Mouse (Mus musculus): ENCODE measurements at regions not wholly inside any gene's neighbourhood (a gene's known extent, or its start where the extent isn't known, plus 50 kb on each side); places are given as distances from the start of the nearest gene placed in this dataset.

- Histone ChIP-seq H3K4me2 (replicated peaks; ENCODE audit: low read depth, low read length) (no peak overlapping the region), H3K27ac (ENCODE audit: low read length) (no peak overlapping the region), H3K36me3 (ENCODE audit: control insufficient read depth, insufficient read depth, low read length) (no peaks in the 10 kb centered on the region), H3K4me3 (ENCODE audit: low read depth, low read length) (no peak overlapping the region), H3K9ac (replicated peaks; ENCODE audit: low read depth, low read length) (no peak overlapping the region), H3K9me3 (ENCODE audit: control insufficient read depth, low read depth, low read length) (no peaks in the 10 kb centered on the region), H3K27me3 (ENCODE audit: control insufficient read depth, insufficient read depth, low read length) (no peaks in the 10 kb centered on the region), H3K4me1 (ENCODE audit: control insufficient read depth, insufficient read depth, low read length) (no peaks in the 10 kb centered on the region)
- WGBS: 89% methylated on average over 2 of the region's 2 CpGs
- ATAC-seq (ENCODE audit: insufficient number of reproducible peaks, insufficient read depth, low FRiP score, low read depth): no peak
These were observed 137.8 kb upstream of the Gm9747 start for GRCm38 (mm10) chr1:82095101-82095500.

- Histone ChIP-seq H3K4me2 (replicated peaks; ENCODE audit: low read depth, low read length) (no peak overlapping the region), H3K9ac (replicated peaks; ENCODE audit: low read depth, low read length) (no peak overlapping the region), H3K4me1 (ENCODE audit: control insufficient read depth, insufficient read depth, low read length) (no peaks in the 10 kb centered on the region), H3K36me3 (ENCODE audit: control insufficient read depth, insufficient read depth, low read length) (no peaks in the 10 kb centered on the region), H3K27me3 (ENCODE audit: control insufficient read depth, insufficient read depth, low read length) (no peaks in the 10 kb centered on the region), H3K9me3 (ENCODE audit: control insufficient read depth, low read depth, low read length) (no peaks in the 10 kb centered on the region), H3K27ac (ENCODE audit: low read length) (no peak overlapping the region), H3K4me3 (ENCODE audit: low read depth, low read length) (no peak overlapping the region)
- WGBS: 40% methylated on average over 5 of the region's 5 CpGs
- no peak for ATAC-seq (ENCODE audit: insufficient number of reproducible peaks, insufficient read depth, low FRiP score, low read depth)
These were observed 126.2 kb upstream of the Gm9747 start for GRCm38 (mm10) chr1:82106756-82107155.

DNA sequence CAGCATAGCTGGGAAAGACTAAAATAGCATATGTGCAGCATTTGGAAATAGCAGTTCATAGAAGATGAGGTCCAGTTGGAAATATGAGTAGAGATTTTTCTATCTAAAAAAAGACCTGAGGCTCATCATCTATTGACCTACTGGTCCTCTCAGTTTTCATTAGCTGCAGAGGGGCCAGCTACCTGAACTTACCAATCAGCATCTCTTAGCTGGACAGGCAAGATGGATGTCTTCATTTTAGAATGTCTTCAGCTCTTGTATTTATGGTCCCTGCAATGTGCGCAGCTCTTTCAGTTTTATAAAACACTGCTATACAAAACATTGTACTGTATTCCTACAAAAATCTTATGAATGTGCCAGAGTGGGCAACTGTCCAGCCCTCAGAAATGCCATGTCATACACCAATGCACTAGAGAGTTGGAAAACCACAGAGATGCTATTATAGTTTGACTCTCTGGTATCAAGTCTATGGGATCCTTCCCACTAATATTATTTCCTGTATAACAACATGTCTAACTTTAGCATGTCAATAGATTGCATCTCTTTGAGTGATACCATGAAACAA, 122.8 kb upstream of the Gm9747 start:
- no peaks in the 10 kb centered on the region for H3K4me1 ChIP-seq (ENCODE audit: control insufficient read depth, insufficient read depth, low read length)
- no peak for ATAC-seq (ENCODE audit: insufficient number of reproducible peaks, insufficient read depth, low FRiP score, low read depth)
- H3K4me2 ChIP-seq (replicated peaks; ENCODE audit: low read depth, low read length): no peak overlapping the region
- no peaks in the 10 kb centered on the region for H3K36me3 ChIP-seq (ENCODE audit: control insufficient read depth, insufficient read depth, low read length)
- 78% methylated on average over 1 of the region's 1 CpGs for WGBS
- no peak overlapping the region for H3K4me3 ChIP-seq (ENCODE audit: low read depth, low read length)
- H3K27ac ChIP-seq (ENCODE audit: low read length): no peak overlapping the region
- no peaks in the 10 kb centered on the region for H3K27me3 ChIP-seq (ENCODE audit: control insufficient read depth, insufficient read depth, low read length)
- no peaks in the 10 kb centered on the region for H3K9me3 ChIP-seq (ENCODE audit: control insufficient read depth, low read depth, low read length)
- no peak overlapping the region for H3K9ac ChIP-seq (replicated peaks; ENCODE audit: low read depth, low read length)

DNA sequence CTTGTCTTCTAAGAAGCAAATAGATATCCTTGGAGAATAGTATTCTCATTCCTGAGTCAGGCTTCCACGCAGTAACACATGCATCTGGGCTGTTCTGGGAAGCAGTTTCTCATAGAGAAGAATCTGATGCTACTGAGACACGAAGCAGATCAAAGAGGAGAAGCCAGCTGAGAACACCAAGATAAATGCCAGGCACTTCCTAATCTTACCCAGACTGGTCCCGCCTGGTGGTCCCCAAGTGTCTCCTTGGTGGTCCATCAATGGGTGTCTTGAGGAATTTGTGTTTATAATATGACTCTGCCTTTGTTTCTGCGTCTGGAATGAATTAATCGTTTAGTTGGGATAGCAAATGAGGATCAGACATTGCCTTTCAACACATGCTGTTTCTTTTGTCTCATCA, 120.5 kb upstream of the Gm9747 start:
- no peak overlapping the region for H3K4me2 ChIP-seq (replicated peaks; ENCODE audit: low read depth, low read length)
- ATAC-seq (ENCODE audit: insufficient number of reproducible peaks, insufficient read depth, low FRiP score, low read depth): no peak
- no peaks in the 10 kb centered on the region for H3K27me3 ChIP-seq (ENCODE audit: control insufficient read depth, insufficient read depth, low read length)
- no peaks in the 10 kb centered on the region for H3K36me3 ChIP-seq (ENCODE audit: control insufficient read depth, insufficient read depth, low read length)
- no peaks in the 10 kb centered on the region for H3K9me3 ChIP-seq (ENCODE audit: control insufficient read depth, low read depth, low read length)
- H3K4me3 ChIP-seq (ENCODE audit: low read depth, low read length): no peak overlapping the region
- H3K27ac ChIP-seq (ENCODE audit: low read length): no peak overlapping the region
- no peaks in the 10 kb centered on the region for H3K4me1 ChIP-seq (ENCODE audit: control insufficient read depth, insufficient read depth, low read length)
- H3K9ac ChIP-seq (replicated peaks; ENCODE audit: low read depth, low read length): no peak overlapping the region
- WGBS: 17% methylated on average over 5 of the region's 5 CpGs

DNA sequence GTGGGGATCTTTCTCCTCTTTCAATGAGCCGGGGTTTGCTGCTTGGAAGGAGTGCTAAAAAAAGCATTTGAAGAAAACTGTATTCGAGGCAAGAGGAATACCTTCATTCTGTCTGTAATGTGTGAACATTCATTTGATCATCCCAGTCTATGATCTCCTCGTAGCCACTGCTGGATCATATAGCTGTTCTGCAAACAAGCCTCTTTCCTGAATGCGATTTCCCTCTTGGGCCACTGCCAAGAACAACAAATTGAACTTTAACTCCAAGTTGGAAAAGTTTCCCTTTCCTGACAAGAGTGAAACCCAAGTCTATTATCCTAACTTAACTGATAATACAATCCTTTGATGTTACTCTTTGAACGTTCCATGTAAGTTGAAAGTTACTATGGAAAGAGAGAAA, 108.4 kb upstream of the Gm9747 start:
- H3K36me3 ChIP-seq (ENCODE audit: control insufficient read depth, insufficient read depth, low read length): no peaks in the 10 kb centered on the region
- 18% methylated on average over 5 of the region's 5 CpGs for WGBS
- no peaks in the 10 kb centered on the region for H3K27me3 ChIP-seq (ENCODE audit: control insufficient read depth, insufficient read depth, low read length)
- H3K9me3 ChIP-seq (ENCODE audit: control insufficient read depth, low read depth, low read length): no peaks in the 10 kb centered on the region
- no peak overlapping the region for H3K27ac ChIP-seq (ENCODE audit: low read length)
- H3K9ac ChIP-seq (replicated peaks; ENCODE audit: low read depth, low read length): no peak overlapping the region
- no peak overlapping the region for H3K4me2 ChIP-seq (replicated peaks; ENCODE audit: low read depth, low read length)
- no peak overlapping the region for H3K4me3 ChIP-seq (ENCODE audit: low read depth, low read length)
- ATAC-seq (ENCODE audit: insufficient number of reproducible peaks, insufficient read depth, low FRiP score, low read depth): no peak
- 0 out of 2 replicates have a peak, but pooled peaks cover 9% of the 10 kb centered on the region for H3K4me1 ChIP-seq (ENCODE audit: control insufficient read depth, insufficient read depth, low read length)

- WGBS: 22% methylated on average over 5 of the region's 5 CpGs
- no peaks in the 10 kb centered on the region for H3K27me3 ChIP-seq (ENCODE audit: control insufficient read depth, insufficient read depth, low read length)
- H3K4me3 ChIP-seq (ENCODE audit: low read depth, low read length): no peak overlapping the region
- H3K4me1 ChIP-seq (ENCODE audit: control insufficient read depth, insufficient read depth, low read length): 0 out of 2 replicates have a peak, but pooled peaks cover 4% of the 10 kb centered on the region
- H3K9ac ChIP-seq (replicated peaks; ENCODE audit: low read depth, low read length): no peak overlapping the region
- H3K9me3 ChIP-seq (ENCODE audit: control insufficient read depth, low read depth, low read length): no peaks in the 10 kb centered on the region
- H3K4me2 ChIP-seq (replicated peaks; ENCODE audit: low read depth, low read length): no peak overlapping the region
- no peak overlapping the region for H3K27ac ChIP-seq (ENCODE audit: low read length)
- no peaks in the 10 kb centered on the region for H3K36me3 ChIP-seq (ENCODE audit: control insufficient read depth, insufficient read depth, low read length)
- no peak for ATAC-seq (ENCODE audit: insufficient number of reproducible peaks, insufficient read depth, low FRiP score, low read depth)
These were observed 103.1 kb upstream of the Gm9747 start for GRCm38 (mm10) chr1:82129700-82130275.

DNA sequence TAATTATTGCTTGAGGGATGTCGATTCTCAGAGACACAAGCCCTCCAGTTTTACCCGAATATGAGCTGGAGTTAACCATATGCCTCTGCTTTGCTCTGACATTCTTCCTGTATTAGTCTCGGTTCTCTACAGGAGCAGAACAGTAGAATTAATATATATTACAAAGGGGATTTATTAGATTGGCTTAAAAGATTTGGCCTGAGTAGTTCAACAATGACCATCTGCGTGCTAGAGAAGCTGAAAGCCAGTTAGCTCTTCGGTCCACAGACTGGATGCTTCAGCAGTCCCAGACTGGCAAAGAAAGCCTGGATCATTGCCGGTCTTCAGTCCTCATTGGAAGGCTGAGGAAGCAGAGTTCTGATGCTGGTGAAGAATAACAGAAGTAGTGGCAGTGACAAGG, 100.4 kb upstream of the Gm9747 start:
- no peak for ATAC-seq (ENCODE audit: insufficient number of reproducible peaks, insufficient read depth, low FRiP score, low read depth)
- Histone ChIP-seq H3K27me3 (ENCODE audit: control insufficient read depth, insufficient read depth, low read length) (no peaks in the 10 kb centered on the region), H3K36me3 (ENCODE audit: control insufficient read depth, insufficient read depth, low read length) (no peaks in the 10 kb centered on the region), H3K4me3 (ENCODE audit: low read depth, low read length) (no peak overlapping the region), H3K27ac (ENCODE audit: low read length) (no peak overlapping the region), H3K9ac (replicated peaks; ENCODE audit: low read depth, low read length) (no peak overlapping the region), H3K9me3 (ENCODE audit: control insufficient read depth, low read depth, low read length) (no peaks in the 10 kb centered on the region), H3K4me1 (ENCODE audit: control insufficient read depth, insufficient read depth, low read length) (no peaks in the 10 kb centered on the region), H3K4me2 (replicated peaks; ENCODE audit: low read depth, low read length) (no peak overlapping the region)
- WGBS: 78% methylated on average over 6 of the region's 6 CpGs

- no peak overlapping the region for H3K4me2 ChIP-seq (replicated peaks; ENCODE audit: low read depth, low read length)
- no peaks in the 10 kb centered on the region for H3K4me1 ChIP-seq (ENCODE audit: control insufficient read depth, insufficient read depth, low read length)
- no peak for ATAC-seq (ENCODE audit: insufficient number of reproducible peaks, insufficient read depth, low FRiP score, low read depth)
- H3K4me3 ChIP-seq (ENCODE audit: low read depth, low read length): no peak overlapping the region
- no peaks in the 10 kb centered on the region for H3K36me3 ChIP-seq (ENCODE audit: control insufficient read depth, insufficient read depth, low read length)
- no peak overlapping the region for H3K9ac ChIP-seq (replicated peaks; ENCODE audit: low read depth, low read length)
- 76% methylated on average over 2 of the region's 2 CpGs for WGBS
- no peaks in the 10 kb centered on the region for H3K9me3 ChIP-seq (ENCODE audit: control insufficient read depth, low read depth, low read length)
- H3K27ac ChIP-seq (ENCODE audit: low read length): no peak overlapping the region
- no peaks in the 10 kb centered on the region for H3K27me3 ChIP-seq (ENCODE audit: control insufficient read depth, insufficient read depth, low read length)
These were observed 98.0 kb upstream of the Gm9747 start for GRCm38 (mm10) chr1:82134938-82135337.

- H3K9me3 ChIP-seq (ENCODE audit: control insufficient read depth, low read depth, low read length): no peaks in the 10 kb centered on the region
- H3K4me2 ChIP-seq (replicated peaks; ENCODE audit: low read depth, low read length): no peak overlapping the region
- no peak overlapping the region for H3K4me3 ChIP-seq (ENCODE audit: low read depth, low read length)
- no peak; the same call in 1 of the 2 replicates for ATAC-seq (ENCODE audit: insufficient number of reproducible peaks, insufficient read depth, low FRiP score, low read depth)
- H3K27ac ChIP-seq (ENCODE audit: low read length): no peak overlapping the region
- H3K36me3 ChIP-seq (ENCODE audit: control insufficient read depth, insufficient read depth, low read length): no peaks in the 10 kb centered on the region
- H3K27me3 ChIP-seq (ENCODE audit: control insufficient read depth, insufficient read depth, low read length): no peaks in the 10 kb centered on the region
- H3K9ac ChIP-seq (replicated peaks; ENCODE audit: low read depth, low read length): no peak overlapping the region
- WGBS: 30% methylated on average over 8 of the region's 8 CpGs
- H3K4me1 ChIP-seq (ENCODE audit: control insufficient read depth, insufficient read depth, low read length): no peaks in the 10 kb centered on the region
These were observed 97.1 kb upstream of the Gm9747 start for GRCm38 (mm10) chr1:82135761-82136331.
